Mouse (Mus musculus) monocyte, adult 2 months (primary cell): ENCODE data around the gene Celf6.

ENCODE experiments used
- DNase-seq, 2 experiments: peaks; one replicate each; pipeline ENCODE4 v3.0.0; 2022; ENCODE audit warnings: low spot score in 2 of 2, low read depth in 1 of 2

Gene Celf6

GRCm38 (mm10) chr9:59584871-59585308 lies 7.2 kb downstream of the Celf6 start:
- peak; percentile 12 to 28 for DNase-seq

- DNase-seq = no peak
Observed at GRCm38 (mm10) chr9:59588252-59588651, 10.5 kb downstream of the Celf6 start.

GRCm38 (mm10) chr9:59588710-59589671 lies 11.3 kb downstream of the Celf6 start:
- no peak for DNase-seq

- DNase-seq = no peak
Observed at GRCm38 (mm10) chr9:59589703-59590439, 12.2 kb downstream of the Celf6 start.

GRCm38 (mm10) chr9:59601661-59602060 lies 23.9 kb downstream of the Celf6 start:
- DNase-seq = no peak

GRCm38 (mm10) chr9:59605967-59606366 lies 28.2 kb downstream of the Celf6 start:
- DNase-seq = no peak

- no peak for DNase-seq
Observed at GRCm38 (mm10) chr9:59610950-59611349, 33.2 kb downstream of the Celf6 start.

GRCm38 (mm10) chr9:59615797-59616196 lies 38.1 kb downstream of the Celf6 start:
- no peak for DNase-seq

GRCm38 (mm10) chr9:59616622-59617306 lies 39.0 kb downstream of the Celf6 start, which contains the start of gene Parp6:
TSS of gene Parp6 (plus strand) at chr9:59617284.
- peak; percentile 98 for DNase-seq

GRCm38 (mm10) chr9:59617307-59617973 lies 39.7 kb downstream of the Celf6 start:
- DNase-seq = no peak

- DNase-seq = no peak
Observed at GRCm38 (mm10) chr9:59638372-59638771, 60.7 kb downstream of the Celf6 start.

GRCm38 (mm10) chr9:59639936-59640335 lies 62.2 kb downstream of the Celf6 start:
- DNase-seq = no peak

- DNase-seq = no peak
Observed at GRCm38 (mm10) chr9:59641320-59641719, 63.6 kb downstream of the Celf6 start.

- no peak for DNase-seq
Observed at GRCm38 (mm10) chr9:59649911-59650310, 72.2 kb downstream of the Celf6 start.

- DNase-seq = peak; percentile 22 to 45
Observed at GRCm38 (mm10) chr9:59653371-59653770, 75.7 kb downstream of the Celf6 start.

GRCm38 (mm10) chr9:59654450-59654983 lies 76.8 kb downstream of the Celf6 start:
- DNase-seq = no peak

- peak; percentile 81 to 89 for DNase-seq
Observed at GRCm38 (mm10) chr9:59655958-59656634, 78.4 kb downstream of the Celf6 start, which contains the start of gene Pkm. TSS of gene Pkm (plus strand) at chr9:59656368.
